Mouse (Mus musculus) stomach, embryonic 16.5 days (tissue): Measurements from ENCODE around the gene Cit. TPM values are rescaled to one million over a fixed set of nuclear protein-coding genes. Genes with fewer than 3 reads are reported as not detected.
"Not testable (repeated sequence)": the region's sequence is repeated elsewhere in the genome, so short reads cannot be mapped to it uniquely, and the experiment has no call there.

Experiments
- ATAC-seq: fragments of 200-750 bp; cut with Nextera tagmentation; 2 replicates; pipeline ENCODE4 v1.8.0; 2017; ENCODE audit warnings: moderate number of reproducible peaks, moderate TSS enrichment; ENCODE audit not compliant: insufficient read depth, low FRiP score
- H3K27ac ChIP-seq: fragments of 300-500 bp; sonication (generic); 2 replicates; pipeline ENCODE4 v1.5.1; 2014; ENCODE audit warnings: low read length
- H3K27me3 ChIP-seq: fragments of 300-500 bp; sonication (generic); 2 replicates; pipeline ENCODE4 v1.6.1; 2014; ENCODE audit warnings: low read length, control low read depth, mixed read lengths; ENCODE audit not compliant: control insufficient read depth, insufficient read depth
- H3K36me3 ChIP-seq: fragments of 300-500 bp; sonication (generic); 2 replicates; pipeline ENCODE4 v1.6.1; 2014; ENCODE audit warnings: low read length; ENCODE audit not compliant: control insufficient read depth, insufficient read depth
- H3K4me1 ChIP-seq: fragments of 300-500 bp; sonication (generic); 2 replicates; pipeline ENCODE4 v1.6.1; 2014; ENCODE audit warnings: low read length, control low read depth, mixed read lengths; ENCODE audit not compliant: control insufficient read depth, insufficient read depth
- H3K4me2 ChIP-seq: fragments of 300-500 bp; sonication (generic); 2 replicates; pipeline ENCODE4 v1.6.1; 2014; ENCODE audit warnings: low read depth, low read length, mixed read lengths
- H3K4me3 ChIP-seq: fragments of 300-500 bp; sonication (generic); replicated peaks from 2 replicates; pipeline ENCODE4 v1.5.1; 2014; ENCODE audit warnings: mild to moderate bottlenecking, low read length
- H3K9ac ChIP-seq: fragments of 300-500 bp; sonication (generic); 2 replicates; pipeline ENCODE4 v1.6.1; 2014; ENCODE audit warnings: low read length
- H3K9me3 ChIP-seq: fragments of 300-500 bp; sonication (generic); replicated peaks from 2 replicates; pipeline ENCODE4 v1.6.1; 2016; ENCODE audit warnings: low read length, control low read depth; ENCODE audit not compliant: control insufficient read depth
- WGBS: fragments of 180-500 bp; shearing (Covaris S2); extraction: QIAGEN DNeasy Blood & Tissue Kit; methylation state at CpG from one replicate; pipeline ENCODE4 v1.1.7; 2014; 5-methylcytosine and 5-hydroxymethylcytosine counted together
- polyA plus RNA-seq: library from polyadenylated mRNA; unstranded; fragments of >200 nt; fragmentation: Nextera tagmentation; extraction: Ambion mirVana; gene quantifications from 2 replicates; pipeline ENCODE4 v1.2.1, GENCODE M21; 2015

The Cit gene
- polyA plus RNA-seq, 1 experiment from 2014 or later = 27.9 TPM

DNA sequence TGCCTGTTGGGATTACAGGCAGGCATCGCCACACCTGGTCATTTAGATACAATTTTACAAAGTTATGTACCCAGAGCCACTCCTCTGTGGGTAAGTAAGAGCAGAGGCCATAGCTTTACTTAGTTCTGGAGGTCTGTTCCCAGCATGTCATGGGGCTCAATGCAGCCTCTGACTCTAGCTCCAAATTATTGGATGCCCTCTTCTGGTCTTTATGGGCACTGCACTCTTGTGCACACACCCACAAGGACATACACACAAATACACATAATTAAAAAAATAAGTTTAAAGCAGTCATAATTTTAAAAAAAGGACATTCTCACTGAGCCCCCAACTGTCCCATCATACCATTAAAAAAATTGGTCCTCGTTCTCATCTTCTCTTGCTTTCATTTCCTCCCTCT lies 12.3 kb upstream of the Cit start:
- no peak for ATAC-seq
- no peaks in the 10 kb centered on the region for H3K9me3 ChIP-seq
- WGBS = 93% methylated on average over 2 of the region's 2 CpGs

DNA sequence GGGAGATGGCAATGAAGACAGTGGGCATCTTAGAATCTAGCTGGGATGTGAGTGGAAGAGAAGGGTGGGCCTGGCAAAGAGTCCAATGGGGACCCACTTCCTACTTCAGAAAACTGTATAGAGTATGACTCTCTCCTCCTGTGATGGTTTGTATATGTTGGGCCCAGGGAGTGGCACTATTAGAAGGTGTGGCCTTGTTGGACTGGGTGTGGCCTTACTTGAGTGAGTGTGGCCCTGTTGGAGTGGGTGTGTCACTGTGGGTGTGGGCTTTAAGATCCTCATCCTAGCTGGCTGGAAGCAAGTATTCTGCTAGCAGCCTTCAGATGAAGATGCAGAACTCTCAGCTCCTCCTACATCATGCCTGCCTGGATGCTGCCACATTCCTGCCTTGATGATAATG lies 11.3 kb upstream of the Cit start:
- H3K9me3 ChIP-seq, ATAC-seq, H3K27me3 ChIP-seq, H3K4me3 ChIP-seq, H3K9ac ChIP-seq, H3K4me1 ChIP-seq, H3K27ac ChIP-seq, H3K4me2 ChIP-seq, H3K36me3 ChIP-seq: not testable (repeated sequence)

More for the DNA sequence above, 12.3 kb upstream of the Cit start:
- H3K27me3 ChIP-seq = no peaks in the 10 kb centered on the region
- no peak overlapping the region for H3K4me3 ChIP-seq
- H3K27ac ChIP-seq = no peak overlapping the region
- H3K36me3 ChIP-seq = no peaks in the 10 kb centered on the region
- no peak overlapping the region for H3K9ac ChIP-seq
- no peaks in the 10 kb centered on the region for H3K4me1 ChIP-seq
- H3K4me2 ChIP-seq = no peak overlapping the region

DNA sequence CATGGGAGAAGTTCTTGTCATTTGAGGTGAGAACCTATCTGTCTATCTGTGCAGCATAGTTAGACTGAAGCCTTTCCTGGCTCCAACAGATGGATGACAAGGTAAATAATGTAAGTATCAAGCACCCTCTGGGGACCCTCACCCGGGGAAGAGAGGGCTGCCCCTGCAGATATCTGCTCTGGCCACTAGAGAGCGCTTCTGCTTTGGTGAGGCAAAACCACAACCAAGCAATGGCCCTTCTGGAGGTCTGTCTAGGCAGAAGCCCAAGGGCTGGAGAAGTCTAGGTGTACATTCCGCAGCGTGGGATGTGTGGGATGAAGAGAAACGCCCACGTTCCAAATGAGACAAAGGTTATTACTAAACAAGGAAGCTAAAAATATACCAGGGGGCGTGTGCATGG lies 9.8 kb upstream of the Cit start:
- WGBS = 53% methylated on average over 7 of the region's 7 CpGs
- Histone ChIP-seq H3K36me3 (no peaks in the 10 kb centered on the region), H3K4me2 (no peak overlapping the region), H3K27me3 (no peaks in the 10 kb centered on the region), H3K4me1 (no peaks in the 10 kb centered on the region), H3K4me3 (no peak overlapping the region), H3K9me3 (no peaks in the 10 kb centered on the region), H3K27ac (no peak overlapping the region), H3K9ac (no peak overlapping the region)
- no peak for ATAC-seq

DNA sequence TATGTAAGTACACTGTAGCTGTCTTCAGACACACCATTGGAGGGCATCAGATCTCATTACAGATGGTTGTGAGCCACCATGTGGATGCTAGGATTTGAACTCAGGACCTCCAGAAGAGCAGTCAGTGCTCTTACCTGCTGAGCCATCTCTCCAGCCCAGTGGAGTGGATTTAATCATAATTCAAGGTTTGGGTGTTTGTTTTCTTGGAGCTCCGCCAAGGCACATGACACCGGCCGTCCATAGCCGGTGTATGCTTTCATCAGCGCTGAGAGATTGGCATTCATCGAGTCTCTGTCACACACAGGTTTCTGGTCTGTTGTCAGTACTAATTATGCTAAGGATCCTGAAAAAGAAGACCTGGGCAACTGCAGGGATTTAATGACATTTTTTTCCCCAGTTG lies 7.0 kb upstream of the Cit start:
- Histone ChIP-seq H3K4me2 (no peak overlapping the region), H3K4me1 (no peaks in the 10 kb centered on the region), H3K27me3 (no peaks in the 10 kb centered on the region), H3K4me3 (no peak overlapping the region), H3K9ac (no peak overlapping the region), H3K27ac (no peak overlapping the region), H3K36me3 (no peaks in the 10 kb centered on the region), H3K9me3 (no peaks in the 10 kb centered on the region; the same call in 1 of the 2 replicates)
- 64% methylated on average over 6 of the region's 6 CpGs for WGBS
- no peak for ATAC-seq

DNA sequence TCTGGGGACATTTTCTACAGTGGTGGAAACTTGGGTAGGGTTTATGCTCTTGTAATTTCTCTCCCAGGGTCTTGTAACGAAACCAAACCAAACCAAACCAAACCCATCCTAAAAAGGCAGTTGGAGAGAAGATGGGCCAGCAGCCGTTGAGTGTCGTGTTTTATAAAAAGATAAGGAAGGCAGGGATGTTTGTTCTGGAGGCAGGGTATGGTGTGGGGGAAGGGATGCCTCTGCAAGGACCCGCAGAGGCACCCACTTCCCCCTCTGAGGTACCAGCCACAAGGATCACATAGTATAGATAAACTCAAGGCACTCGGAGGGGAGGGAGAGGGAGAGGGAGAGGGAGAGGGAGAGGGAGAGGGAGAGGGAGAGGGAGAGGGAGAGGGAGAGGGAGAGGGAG lies 4.6 kb upstream of the Cit start:
- no peak overlapping the region for H3K4me3 ChIP-seq
- H3K27ac ChIP-seq = no peak overlapping the region
- no peak overlapping the region for H3K9ac ChIP-seq
- H3K36me3 ChIP-seq = no peaks in the 10 kb centered on the region
- H3K27me3 ChIP-seq = no peaks in the 10 kb centered on the region
- no peak for ATAC-seq
- H3K4me1 ChIP-seq = peaks cover 10% of the 10 kb centered on the region; the same call in 1 of the 2 replicates
- no peak overlapping the region for H3K4me2 ChIP-seq
- H3K9me3 ChIP-seq = no peaks in the 10 kb centered on the region; the same call in 1 of the 2 replicates
- WGBS = 55% methylated on average over 5 of the region's 5 CpGs

DNA sequence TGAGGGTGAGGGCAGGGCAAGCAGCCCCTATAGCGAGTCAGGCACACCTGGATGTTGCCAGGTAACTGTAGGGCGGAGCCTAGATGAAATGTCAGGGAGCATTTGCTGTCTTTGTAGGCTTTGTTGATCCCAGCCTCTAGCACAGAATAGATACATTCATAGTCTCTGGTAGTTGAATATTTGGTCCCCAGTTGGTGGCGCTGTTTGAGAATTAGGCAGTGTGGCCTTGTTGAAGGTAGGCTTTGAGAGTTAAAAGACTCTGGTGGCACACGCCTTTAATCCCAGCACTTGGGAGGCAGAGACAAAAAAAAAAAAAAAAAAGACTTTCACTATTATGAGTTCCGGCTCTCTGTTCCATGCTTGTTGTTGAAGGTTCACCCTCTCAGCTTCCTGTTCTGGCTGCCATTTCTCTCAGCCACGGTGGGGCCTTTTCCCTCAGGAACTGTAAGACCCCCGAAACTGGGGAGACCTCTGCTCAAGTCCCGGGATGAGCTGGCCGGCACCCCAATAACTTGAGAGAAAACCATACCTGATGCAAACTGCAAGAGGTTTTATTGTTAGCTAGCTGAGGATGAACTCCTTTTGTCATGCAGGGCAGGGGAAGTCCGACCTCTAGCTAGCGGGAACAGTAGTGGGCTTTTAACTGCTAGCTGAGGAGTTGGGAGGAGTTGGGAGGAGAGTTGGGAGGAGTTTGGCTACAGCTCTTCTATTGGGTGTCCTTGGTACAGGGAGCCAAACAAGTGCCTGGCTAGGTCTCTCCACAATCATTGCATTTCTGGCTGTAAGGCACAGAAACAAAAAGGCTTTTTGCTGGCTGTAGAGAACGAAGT lies 3.9 kb upstream of the Cit start:
- no peak for ATAC-seq
- 78% methylated on average over 12 of the region's 12 CpGs for WGBS
- Histone ChIP-seq H3K36me3 (no peaks in the 10 kb centered on the region), H3K27ac (no peak overlapping the region), H3K4me3 (no peak overlapping the region), H3K9me3 (no peaks in the 10 kb centered on the region; the same call in 1 of the 2 replicates), H3K27me3 (no peaks in the 10 kb centered on the region), H3K4me2 (no peak overlapping the region), H3K4me1 (peaks cover 17% of the 10 kb centered on the region), H3K9ac (no peak overlapping the region)

DNA sequence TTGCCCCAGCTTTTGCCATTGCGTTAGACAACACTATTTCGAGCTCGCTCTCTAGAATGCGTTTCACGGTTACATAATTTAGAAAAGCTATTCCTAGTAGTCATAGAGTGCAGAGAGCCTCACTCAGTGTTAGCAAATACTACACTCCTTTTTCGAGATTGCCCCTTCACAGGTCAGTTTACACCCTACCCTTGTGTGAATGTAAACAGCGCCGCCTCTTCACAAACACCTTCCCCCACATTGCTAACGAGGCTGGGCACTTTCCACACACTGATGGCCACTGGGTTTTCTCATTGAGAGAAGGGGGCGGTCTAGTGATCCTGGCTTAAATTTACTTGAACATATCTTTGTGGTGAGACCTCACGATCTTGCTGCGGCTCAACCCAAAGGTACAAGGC lies 711 bp upstream of the Cit start:
- Histone ChIP-seq H3K4me1 (peaks cover 19% of the 10 kb centered on the region), H3K4me2 (peak overlapping the region; percentile 84), H3K9ac (peak overlapping the region; percentile 64), H3K4me3 (peak overlapping the region; percentile 83), H3K36me3 (no peaks in the 10 kb centered on the region), H3K27me3 (no peaks in the 10 kb centered on the region), H3K27ac (peak overlapping the region; percentile 15; the same call in 1 of the 2 replicates), H3K9me3 (no peaks in the 10 kb centered on the region; the same call in 1 of the 2 replicates)
- WGBS = 2% methylated on average over 12 of the region's 12 CpGs
- ATAC-seq = 0 out of 2 replicates have a peak, but pooled peaks have one; percentile 2

DNA sequence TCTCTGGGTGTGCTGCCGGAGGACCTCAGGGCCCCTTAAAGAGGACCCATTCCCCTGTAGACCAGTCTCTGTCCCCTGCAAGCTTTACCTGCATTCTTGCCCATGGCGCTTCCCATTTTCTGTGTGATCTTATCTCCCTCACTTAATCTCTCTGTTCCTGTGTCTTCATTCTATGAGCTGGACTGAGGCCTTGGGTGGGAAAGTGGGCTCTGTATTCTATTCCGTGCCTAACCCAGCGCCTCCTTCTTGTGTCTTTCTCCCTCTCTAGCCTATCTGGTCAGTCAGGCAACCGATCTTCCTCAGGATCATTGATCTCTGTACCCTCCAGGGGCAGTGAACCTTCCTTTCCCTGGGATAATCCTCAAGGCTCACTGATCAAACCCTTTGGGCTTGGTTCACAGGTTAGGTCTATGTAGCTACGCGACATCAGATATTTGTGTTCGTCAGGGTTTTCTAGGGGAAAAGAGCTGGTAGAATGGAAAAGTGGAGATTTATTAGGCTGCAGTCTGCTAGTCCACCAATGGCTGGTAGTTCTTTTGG lies 627 bp downstream of the Cit start:
- Histone ChIP-seq H3K36me3 (peaks cover 3% of the 10 kb centered on the region; the same call in 1 of the 2 replicates), H3K4me3 (peak overlapping the region; percentile 83), H3K27me3 (no peaks in the 10 kb centered on the region), H3K27ac (no peak overlapping the region), H3K4me2 (peak overlapping the region; percentile 84), H3K4me1 (peaks cover 19% of the 10 kb centered on the region), H3K9me3 (no peaks in the 10 kb centered on the region; the same call in 1 of the 2 replicates), H3K9ac (peak overlapping the region; percentile 88)
- ATAC-seq = no peak
- WGBS = 34% methylated on average over 8 of the region's 8 CpGs

DNA sequence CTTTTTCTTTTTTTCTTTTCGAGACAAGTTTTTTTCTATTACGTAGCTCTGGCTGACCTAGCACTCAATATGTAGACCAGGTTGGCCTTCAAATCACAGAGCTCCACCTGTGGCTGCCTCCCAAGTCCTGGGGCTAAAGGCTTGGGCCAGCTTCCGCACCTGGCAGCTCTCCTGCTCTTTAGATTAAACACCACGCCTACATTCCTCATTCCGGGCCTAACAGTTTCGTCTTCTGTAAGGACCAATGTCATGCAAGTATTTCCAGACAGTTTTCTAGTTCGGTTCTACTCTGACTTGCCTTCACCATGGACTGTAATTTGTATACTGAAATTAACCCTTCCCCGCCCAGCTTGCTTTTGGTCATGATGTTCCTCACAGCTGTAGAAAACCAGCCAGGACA lies 2.1 kb downstream of the Cit start:
- Histone ChIP-seq H3K27ac (no peak overlapping the region), H3K36me3 (peaks cover 4% of the 10 kb centered on the region; the same call in 1 of the 2 replicates), H3K4me3 (no peak overlapping the region), H3K9ac (no peak overlapping the region), H3K4me2 (no peak overlapping the region), H3K9me3 (no peaks in the 10 kb centered on the region), H3K4me1 (peaks cover 19% of the 10 kb centered on the region), H3K27me3 (no peaks in the 10 kb centered on the region)
- ATAC-seq = no peak
- WGBS = 76% methylated on average over 8 of the region's 8 CpGs
